Mouse (Mus musculus): ENCODE measurements at regions not wholly inside any gene's neighbourhood (a gene's known extent, or its start where the extent isn't known, plus 50 kb on each side); places are given as distances from the start of the nearest gene placed in this dataset.
"Not testable (repeated sequence)": the region's sequence is repeated elsewhere in the genome, so short reads cannot be mapped to it uniquely, and the experiment has no call there.

DNA sequence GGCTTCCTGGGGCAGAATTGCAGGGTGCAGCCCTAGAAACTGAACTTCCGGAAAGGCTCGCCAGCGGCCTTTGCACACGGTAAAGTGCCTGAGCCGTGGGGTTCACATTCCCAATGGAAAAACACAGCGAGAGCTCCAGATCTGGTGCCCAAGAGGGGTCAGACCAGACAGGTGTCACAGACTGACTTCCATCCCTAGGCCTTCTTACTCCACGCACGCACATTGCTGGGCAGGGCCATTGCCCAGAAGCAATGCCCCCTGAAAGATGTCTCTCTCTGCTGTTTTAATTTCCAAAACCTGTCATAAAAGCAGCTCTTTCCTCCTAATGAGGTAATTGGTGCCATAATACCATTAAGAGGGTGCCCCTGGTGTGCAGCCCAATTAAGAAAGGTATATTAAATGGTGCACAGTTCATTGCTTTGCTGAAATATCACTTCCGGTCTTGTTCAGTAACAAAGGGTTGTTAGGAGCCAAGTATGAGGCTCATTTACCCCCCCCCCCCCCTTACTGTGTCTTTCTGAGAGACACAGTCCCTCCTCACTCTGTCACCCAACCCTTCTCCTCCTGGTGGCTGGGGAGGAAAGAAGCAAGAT, 159.9 kb upstream of the Hes1 start:
- no peak for DNase-seq (ENCODE audit: low read depth)
- TF ChIP-seq POLR2A (IDR thresholded peaks at IDR 0.05; ENCODE audit: borderline replicate concordance, extremely low read depth, insufficient read depth, insufficient read length, poor library complexity, severe bottlenecking) (no peak), CTCF (IDR thresholded peaks at IDR 0.05; ENCODE audit: borderline replicate concordance, extremely low read depth, insufficient read depth, insufficient read length) (no peak)

DNA sequence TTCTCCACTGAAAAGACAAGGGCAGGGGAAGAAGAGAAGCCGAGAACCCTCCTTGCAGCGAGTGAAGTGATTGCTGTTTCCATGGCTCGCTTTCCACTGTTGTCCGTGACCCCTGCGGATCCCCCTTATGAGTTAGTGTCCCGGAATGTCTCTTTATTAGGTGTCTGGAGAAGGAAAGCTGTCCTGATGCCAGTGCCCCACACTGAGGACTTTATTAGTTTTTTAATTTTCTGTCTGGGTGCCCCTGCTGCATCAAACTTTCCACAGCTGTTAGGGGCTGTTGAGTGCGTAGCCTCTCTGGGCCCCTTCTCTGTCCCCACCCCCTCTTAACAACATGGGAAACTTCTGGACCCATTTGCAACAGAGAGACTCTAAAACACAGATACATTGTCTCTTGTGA, 156.9 kb upstream of the Hes1 start:
- TF ChIP-seq POLR2A (IDR thresholded peaks at IDR 0.05; ENCODE audit: borderline replicate concordance, extremely low read depth, insufficient read depth, insufficient read length, poor library complexity, severe bottlenecking) (no peak), CTCF (IDR thresholded peaks at IDR 0.05; ENCODE audit: borderline replicate concordance, extremely low read depth, insufficient read depth, insufficient read length) (no peak)

DNA sequence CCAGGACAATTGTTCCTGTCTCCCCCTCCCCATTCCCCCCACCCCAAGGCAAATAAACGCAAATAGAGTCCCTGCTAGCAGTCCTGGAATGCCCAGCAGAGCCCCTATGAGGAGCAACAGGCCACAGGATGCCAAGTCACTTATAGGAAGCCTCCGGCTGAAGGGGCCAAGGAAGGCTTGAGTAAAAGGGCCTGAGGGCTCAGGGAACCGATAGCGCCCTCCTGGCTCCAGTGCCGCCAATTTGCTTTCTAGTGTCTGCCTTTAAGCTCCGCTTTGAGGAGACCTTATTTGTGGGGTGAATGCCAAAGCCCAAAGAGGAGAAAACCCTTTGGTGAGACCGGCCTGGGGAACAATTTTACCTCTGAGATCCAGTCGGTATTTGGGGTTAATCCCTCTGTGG, 156.2 kb upstream of the Hes1 start:
- no peak for DNase-seq (ENCODE audit: low read depth)
- TF ChIP-seq POLR2A (IDR thresholded peaks at IDR 0.05; ENCODE audit: borderline replicate concordance, extremely low read depth, insufficient read depth, insufficient read length, poor library complexity, severe bottlenecking): no peak

More for the DNA sequence above, 156.9 kb upstream of the Hes1 start:
- DNase-seq (ENCODE audit: low read depth): no peak

DNA sequence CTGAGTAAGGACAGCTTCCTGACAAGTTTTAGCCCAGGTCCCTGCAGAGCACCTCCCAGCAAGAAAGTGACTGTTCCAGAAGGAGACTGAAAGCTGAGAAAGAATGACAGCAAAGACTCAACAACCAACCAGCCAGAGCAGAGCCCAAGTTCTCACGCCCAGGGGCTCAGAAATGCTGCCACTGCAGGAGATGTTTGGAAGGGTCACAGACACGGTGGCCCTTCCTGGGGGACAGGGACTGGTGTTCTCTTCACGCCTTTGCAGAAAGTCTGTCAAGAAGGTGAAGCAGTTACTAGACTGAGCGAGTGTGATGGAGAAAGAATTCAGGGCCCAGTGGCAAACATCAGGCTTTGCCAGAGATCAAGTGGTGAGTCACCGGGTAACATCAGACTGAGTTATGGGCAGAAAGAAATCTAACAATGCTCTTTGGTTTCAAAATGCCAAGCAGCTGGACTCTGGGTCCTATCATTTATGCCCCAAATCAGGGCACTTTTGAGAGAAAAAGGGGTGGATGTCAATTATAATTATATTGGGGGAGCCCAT, 154.2 kb upstream of the Hes1 start:
- no peak for DNase-seq (ENCODE audit: low read depth)
- TF ChIP-seq POLR2A (IDR thresholded peaks at IDR 0.05; ENCODE audit: borderline replicate concordance, extremely low read depth, insufficient read depth, insufficient read length, poor library complexity, severe bottlenecking) (no peak), CTCF (IDR thresholded peaks at IDR 0.05; ENCODE audit: borderline replicate concordance, extremely low read depth, insufficient read depth, insufficient read length) (no peak)

DNA sequence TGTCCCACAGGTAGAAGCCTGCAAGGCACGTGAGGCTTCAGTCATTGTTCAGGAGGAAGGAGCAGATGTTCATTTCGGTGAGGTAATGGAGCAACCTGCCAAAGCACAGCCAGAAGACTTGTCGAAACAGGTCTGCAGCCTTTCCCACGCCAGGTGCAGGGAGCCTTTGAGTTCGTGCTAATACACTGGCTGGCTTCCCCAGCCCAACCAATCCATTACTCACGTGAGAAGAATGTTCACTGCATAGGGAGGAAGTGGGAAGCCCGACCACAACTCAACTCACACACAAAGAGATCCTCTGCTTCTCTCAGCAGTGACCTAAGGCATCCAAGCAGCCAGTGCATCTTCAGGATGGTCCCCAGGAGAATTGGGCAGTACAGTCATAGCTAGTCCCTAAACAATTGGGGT, 153.0 kb upstream of the Hes1 start:
- DNase-seq (ENCODE audit: low read depth): no peak
- TF ChIP-seq CTCF (IDR thresholded peaks at IDR 0.05; ENCODE audit: borderline replicate concordance, extremely low read depth, insufficient read depth, insufficient read length): no peak

DNA sequence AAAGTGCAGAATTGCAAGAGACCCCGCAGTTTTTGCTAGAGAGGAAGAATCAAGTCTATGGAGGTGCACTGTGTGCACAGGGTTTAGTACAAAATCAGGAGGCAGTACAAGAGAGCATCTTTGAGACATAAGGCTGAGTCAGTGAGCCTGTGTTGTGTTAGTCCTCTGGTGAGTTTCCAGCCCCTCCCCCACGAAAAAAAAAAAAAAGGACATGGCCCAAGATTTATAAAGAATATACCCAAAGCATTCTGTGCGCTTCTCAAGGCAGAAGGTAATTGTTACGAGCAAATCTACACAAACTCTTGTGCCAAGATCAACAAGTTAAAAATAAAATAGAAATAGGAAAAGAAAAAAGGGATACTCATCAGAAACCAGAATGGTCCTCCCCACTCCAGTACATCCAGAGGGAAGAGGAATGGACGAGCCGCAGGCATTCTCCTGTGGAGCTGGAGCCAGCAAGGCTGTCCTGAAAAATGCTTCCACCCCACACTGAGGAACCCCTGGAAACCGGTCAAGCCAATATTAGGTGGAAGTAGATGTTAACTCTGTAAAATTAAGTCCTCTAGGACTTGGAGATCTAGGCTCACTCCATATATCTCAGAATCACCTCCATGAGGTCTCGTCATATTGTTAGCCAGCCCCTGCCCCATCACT, 150.7 kb upstream of the Hes1 start:
- DNase-seq (ENCODE audit: low read depth): no peak
- TF ChIP-seq CTCF (IDR thresholded peaks at IDR 0.05; ENCODE audit: borderline replicate concordance, extremely low read depth, insufficient read depth, insufficient read length): no peak
- TF ChIP-seq POLR2A (IDR thresholded peaks at IDR 0.05; ENCODE audit: borderline replicate concordance, extremely low read depth, insufficient read depth, insufficient read length, poor library complexity, severe bottlenecking): no peak

DNA sequence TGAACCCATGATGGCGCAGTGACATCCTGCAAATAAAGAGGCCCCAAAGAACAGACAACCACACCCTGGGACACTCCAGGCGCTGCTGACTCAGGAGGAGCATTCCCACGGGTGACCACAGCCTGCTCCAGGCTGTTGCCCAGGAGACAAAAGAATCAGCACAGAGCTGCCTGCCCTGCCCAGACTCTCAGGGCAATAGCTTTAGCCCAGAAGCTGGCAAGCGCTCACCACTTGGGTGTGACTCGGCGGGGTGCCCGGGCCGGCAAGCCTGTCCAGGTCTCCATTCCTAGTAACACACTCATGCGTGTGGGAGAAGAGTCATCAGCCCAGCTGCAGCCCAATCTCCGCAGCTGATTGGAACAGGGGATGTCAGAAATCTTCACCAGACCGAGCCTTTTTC, 148.8 kb upstream of the Hes1 start:
- no peak for TF ChIP-seq CTCF (IDR thresholded peaks at IDR 0.05; ENCODE audit: borderline replicate concordance, extremely low read depth, insufficient read depth, insufficient read length)
- no peak for TF ChIP-seq POLR2A (IDR thresholded peaks at IDR 0.05; ENCODE audit: borderline replicate concordance, extremely low read depth, insufficient read depth, insufficient read length, poor library complexity, severe bottlenecking)
- peak; percentile 63 for DNase-seq (ENCODE audit: low read depth)

DNA sequence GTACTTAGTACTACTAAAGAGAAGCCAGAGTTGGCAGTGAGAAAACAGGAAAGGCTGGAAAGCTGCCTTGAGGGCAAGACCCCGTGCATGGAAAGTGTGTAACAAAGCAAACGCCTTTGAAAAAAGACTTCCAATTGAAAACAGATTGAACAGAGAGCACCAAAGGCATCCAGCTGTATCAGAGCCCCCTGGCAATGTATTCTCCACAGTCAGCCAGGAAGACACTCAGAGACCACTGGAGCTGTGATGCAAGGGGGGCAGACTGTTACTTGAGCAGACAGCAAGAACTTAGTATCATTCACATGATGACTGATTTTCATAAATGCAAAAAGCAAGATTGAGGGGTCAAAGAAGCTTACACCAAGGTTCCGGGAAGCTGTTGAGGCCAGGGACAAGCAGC, 146.2 kb upstream of the Hes1 start:
- TF ChIP-seq POLR2A (IDR thresholded peaks at IDR 0.05; ENCODE audit: borderline replicate concordance, extremely low read depth, insufficient read depth, insufficient read length, poor library complexity, severe bottlenecking) (no peak), CTCF (IDR thresholded peaks at IDR 0.05; ENCODE audit: borderline replicate concordance, extremely low read depth, insufficient read depth, insufficient read length) (no peak)
- no peak for DNase-seq (ENCODE audit: low read depth)

DNA sequence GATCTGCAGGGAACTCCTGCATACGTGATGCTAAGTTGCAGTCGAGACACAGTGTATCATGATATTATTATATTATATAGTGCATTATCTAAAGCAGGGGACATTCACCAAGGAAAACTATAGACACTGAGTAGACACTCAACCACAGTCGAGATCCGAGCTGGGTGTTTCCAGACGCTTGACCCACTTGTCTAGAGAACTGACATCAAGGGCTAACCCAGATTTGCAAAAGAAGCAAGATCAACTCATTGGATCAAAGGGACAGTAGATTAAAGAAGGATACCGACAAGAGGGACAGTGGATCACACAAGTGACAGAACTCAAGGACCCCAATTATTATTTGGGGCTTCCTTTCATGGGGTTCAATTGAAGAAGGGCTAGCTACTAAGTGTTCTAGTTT, 145.8 kb upstream of the Hes1 start:
- no peak for DNase-seq (ENCODE audit: low read depth)
- TF ChIP-seq POLR2A (IDR thresholded peaks at IDR 0.05; ENCODE audit: borderline replicate concordance, extremely low read depth, insufficient read depth, insufficient read length, poor library complexity, severe bottlenecking) (no peak), CTCF (IDR thresholded peaks at IDR 0.05; ENCODE audit: borderline replicate concordance, extremely low read depth, insufficient read depth, insufficient read length) (no peak)

DNA sequence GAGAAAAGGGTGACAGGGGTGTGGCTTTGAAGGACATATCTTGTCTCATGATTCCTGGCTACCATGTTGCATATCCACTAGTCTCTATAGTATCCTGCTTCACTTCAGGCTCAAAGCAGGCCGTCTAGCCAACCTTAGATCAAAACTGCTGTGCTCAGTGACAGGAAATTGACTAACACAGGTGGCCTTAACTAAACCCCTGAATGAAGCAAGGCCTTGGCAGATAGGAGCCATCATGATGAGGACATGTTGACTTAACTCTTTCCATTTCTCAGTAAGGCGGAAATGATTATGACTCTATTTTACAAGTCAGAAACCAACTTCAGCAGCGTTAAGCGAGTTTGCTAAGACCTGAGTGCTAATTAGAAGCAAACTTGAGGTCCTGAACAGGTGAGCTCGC, 143.2 kb upstream of the Hes1 start:
- DNase-seq (ENCODE audit: low read depth): no peak
- no peak for TF ChIP-seq POLR2A (IDR thresholded peaks at IDR 0.05; ENCODE audit: borderline replicate concordance, extremely low read depth, insufficient read depth, insufficient read length, poor library complexity, severe bottlenecking)
- TF ChIP-seq CTCF (IDR thresholded peaks at IDR 0.05; ENCODE audit: borderline replicate concordance, extremely low read depth, insufficient read depth, insufficient read length): no peak

DNA sequence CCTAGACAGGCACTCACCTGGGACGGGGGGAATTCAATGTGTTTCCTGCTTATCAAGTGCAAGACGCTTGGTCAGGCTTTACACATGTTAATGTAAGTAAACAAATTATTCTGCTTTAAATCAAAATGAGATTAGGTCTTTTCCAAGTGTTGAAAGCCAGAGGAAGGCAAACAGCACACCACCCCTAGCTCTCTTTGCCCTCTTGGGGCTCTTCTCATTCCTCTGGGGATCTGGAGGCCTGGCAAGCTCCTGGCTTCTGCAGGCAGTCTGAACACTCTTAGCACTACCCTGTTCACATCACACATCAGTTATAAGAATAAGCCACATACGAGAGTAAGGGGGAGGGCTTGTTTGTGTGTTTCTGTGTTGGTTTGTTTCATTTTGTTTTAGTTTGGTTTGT, 142.8 kb upstream of the Hes1 start:
- TF ChIP-seq CTCF (IDR thresholded peaks at IDR 0.05; ENCODE audit: borderline replicate concordance, extremely low read depth, insufficient read depth, insufficient read length) (no peak), POLR2A (IDR thresholded peaks at IDR 0.05; ENCODE audit: borderline replicate concordance, extremely low read depth, insufficient read depth, insufficient read length, poor library complexity, severe bottlenecking) (no peak)
- DNase-seq (ENCODE audit: low read depth): no peak

DNA sequence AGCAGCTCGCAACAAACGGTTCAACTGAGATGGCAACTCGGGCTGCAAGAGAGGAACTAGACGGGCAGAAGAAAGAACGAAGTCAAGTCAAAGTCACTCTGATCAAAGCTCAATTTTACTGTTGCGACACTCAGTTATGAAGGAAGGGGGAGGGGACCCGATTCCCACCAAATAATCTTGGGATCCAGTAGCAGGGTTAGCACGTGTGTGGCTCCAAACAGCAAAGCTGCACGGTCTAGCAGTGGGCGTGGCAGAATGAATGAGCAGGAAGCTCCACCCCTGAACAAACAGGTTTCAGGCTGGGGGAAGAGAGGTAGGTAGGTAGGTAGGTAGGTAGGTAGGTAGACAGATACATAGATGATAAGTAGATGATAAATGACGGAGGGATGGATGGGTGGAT, 136.9 kb upstream of the Hes1 start:
- not testable (repeated sequence) for DNase-seq (ENCODE audit: low read depth)

Measured in brain, embryonic 14.5 days (tissue).